Mouse (Mus musculus) right cerebral cortex, adult 2 months (tissue): ENCODE measurements around the gene Dync1i2.

Source experiments
- DNase-seq, 2 experiments: peaks; one replicate each; pipeline ENCODE4 v3.0.0; 2021 to 2022; ENCODE audit warnings: low spot score in 2 of 2

Dync1i2 gene

GRCm38 (mm10) chr2:71270085-71270484 is 58.6 kb downstream of the Dync1i2 start:
- DNase-seq = no peak

- DNase-seq = peak; percentile 55 to 65
Observed at GRCm38 (mm10) chr2:71273955-71274679, 62.6 kb downstream of the Dync1i2 start.

GRCm38 (mm10) chr2:71275734-71276133 is 64.2 kb downstream of the Dync1i2 start:
- no peak for DNase-seq

- peak; percentile 72 to 75 for DNase-seq
Observed at GRCm38 (mm10) chr2:71278791-71279775, 67.6 kb downstream of the Dync1i2 start.

GRCm38 (mm10) chr2:71281981-71282380 is 70.5 kb downstream of the Dync1i2 start:
- DNase-seq = no peak

GRCm38 (mm10) chr2:71290107-71290775 is 78.7 kb downstream of the Dync1i2 start:
- peak; percentile 38 to 44 for DNase-seq

GRCm38 (mm10) chr2:71291566-71291965 is 80.1 kb downstream of the Dync1i2 start:
- no peak for DNase-seq

- DNase-seq = no peak
Observed at GRCm38 (mm10) chr2:71293983-71294382, 82.5 kb downstream of the Dync1i2 start.

GRCm38 (mm10) chr2:71294489-71294888 is 83.0 kb downstream of the Dync1i2 start:
- DNase-seq = peak in 1 of 2 experiments; percentile 24

- DNase-seq = no peak
Observed at GRCm38 (mm10) chr2:71295844-71296243, 84.3 kb downstream of the Dync1i2 start.

- DNase-seq = no peak
Observed at GRCm38 (mm10) chr2:71297501-71297900, 86.0 kb downstream of the Dync1i2 start.

- DNase-seq = no peak
Observed at GRCm38 (mm10) chr2:71298729-71299128, 87.2 kb downstream of the Dync1i2 start.

- no peak for DNase-seq
Observed at GRCm38 (mm10) chr2:71302156-71302663, 90.7 kb downstream of the Dync1i2 start.

- DNase-seq = no peak
Observed at GRCm38 (mm10) chr2:71303221-71303620, 91.7 kb downstream of the Dync1i2 start.

- DNase-seq = no peak
Observed at GRCm38 (mm10) chr2:71304821-71305220, 93.3 kb downstream of the Dync1i2 start.

GRCm38 (mm10) chr2:71306357-71306756 is 94.9 kb downstream of the Dync1i2 start:
- no peak for DNase-seq

- no peak for DNase-seq
Observed at GRCm38 (mm10) chr2:71309726-71310125, 98.2 kb downstream of the Dync1i2 start.

GRCm38 (mm10) chr2:71312067-71312466 is 100.6 kb downstream of the Dync1i2 start:
- no peak for DNase-seq
